Mouse (Mus musculus) olfactory bulb, adult 2 months (tissue): ENCODE measurements around the gene Hoxc10.

Source experiments
- CTCF ChIP-seq: fragments of 200-500 bp; IDR thresholded peaks from 2 replicates; pipeline ENCODE4 v1.5.1; 2012; ENCODE audit warnings: low read depth, mild to moderate bottlenecking, low read length, moderate library complexity; ENCODE audit not compliant: insufficient read depth
- POLR2A ChIP-seq: fragments of 200-500 bp; IDR thresholded peaks from 2 replicates; pipeline ENCODE4 v1.6.1; 2012; ENCODE audit warnings: mild to moderate bottlenecking, low read depth, low read length, moderate library complexity; ENCODE audit not compliant: insufficient read depth

DNA sequence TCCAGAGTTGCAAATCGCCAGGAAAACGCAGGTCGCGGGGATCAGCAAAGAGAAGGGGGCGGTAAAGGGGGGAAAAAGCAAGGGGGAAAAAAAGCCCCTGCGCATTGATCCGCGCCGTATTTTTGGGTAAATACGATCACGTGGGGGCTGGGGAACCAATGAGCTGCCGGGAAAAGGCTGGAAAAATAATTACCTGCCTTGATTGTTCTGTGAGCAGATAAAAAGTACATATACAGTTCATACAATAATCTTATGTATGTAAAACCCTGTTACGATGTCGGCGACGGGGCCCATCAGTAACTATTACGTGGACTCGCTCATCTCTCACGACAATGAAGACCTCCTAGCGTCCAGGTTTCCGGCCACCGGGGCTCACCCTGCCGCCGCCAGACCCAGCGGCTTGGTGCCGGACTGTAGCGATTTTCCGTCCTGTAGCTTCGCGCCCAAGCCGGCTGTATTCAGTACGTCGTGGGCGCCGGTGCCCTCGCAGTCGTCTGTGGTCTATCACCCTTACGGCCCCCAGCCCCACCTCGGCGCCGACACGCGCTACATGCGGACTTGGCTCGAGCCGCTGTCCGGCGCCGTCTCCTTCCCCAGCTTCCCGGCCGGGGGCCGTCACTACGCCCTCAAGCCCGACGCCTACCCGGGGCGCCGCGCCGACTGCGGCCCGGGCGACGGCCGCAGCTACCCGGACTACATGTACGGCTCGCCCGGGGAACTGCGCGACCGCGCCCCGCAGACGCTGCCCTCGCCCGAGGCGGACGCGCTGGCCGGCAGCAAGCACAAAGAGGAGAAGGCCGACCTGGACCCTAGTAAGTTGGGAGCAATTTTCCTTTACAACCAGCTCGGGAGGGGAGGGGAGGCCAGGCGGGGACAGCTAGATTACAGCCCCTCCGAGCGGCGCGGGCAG, 15.0 kb downstream of the Hoxc10 start:
- no peak for TF ChIP-seq CTCF
- TF ChIP-seq POLR2A: no peak
